Mouse (Mus musculus) embryo, embryonic 10 days (tissue): ENCODE measurements at regions not wholly inside any gene's neighbourhood (a gene's known extent, or its start where the extent isn't known, plus 50 kb on each side); places are given as distances from the start of the nearest gene placed in this dataset.

ENCODE experiments used
- DNase-seq: peaks from one replicate; pipeline ENCODE4 v3.0.0-alpha.2; 2015; ENCODE audit warnings: low spot score

DNA sequence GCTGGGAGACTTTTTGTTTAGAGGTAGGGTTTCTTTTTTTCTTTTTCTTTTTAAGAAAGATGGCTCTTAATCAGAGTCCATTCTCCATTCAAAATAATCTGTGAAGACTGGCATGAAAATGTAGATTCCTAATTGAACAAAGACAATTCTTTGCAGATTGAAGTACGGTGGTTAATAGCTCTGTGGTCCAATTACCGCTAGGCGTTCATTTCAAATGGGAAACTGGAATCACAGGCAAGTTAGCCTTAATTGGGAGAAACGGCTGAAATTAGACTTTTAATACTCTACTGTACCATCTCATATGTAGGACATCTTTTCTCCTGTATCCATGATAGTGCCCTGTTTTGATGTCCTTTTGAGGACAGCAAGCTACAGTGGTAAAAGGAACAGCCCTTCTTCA is 61.2 kb downstream of the Ascl1 start:
- no peak for DNase-seq

DNA sequence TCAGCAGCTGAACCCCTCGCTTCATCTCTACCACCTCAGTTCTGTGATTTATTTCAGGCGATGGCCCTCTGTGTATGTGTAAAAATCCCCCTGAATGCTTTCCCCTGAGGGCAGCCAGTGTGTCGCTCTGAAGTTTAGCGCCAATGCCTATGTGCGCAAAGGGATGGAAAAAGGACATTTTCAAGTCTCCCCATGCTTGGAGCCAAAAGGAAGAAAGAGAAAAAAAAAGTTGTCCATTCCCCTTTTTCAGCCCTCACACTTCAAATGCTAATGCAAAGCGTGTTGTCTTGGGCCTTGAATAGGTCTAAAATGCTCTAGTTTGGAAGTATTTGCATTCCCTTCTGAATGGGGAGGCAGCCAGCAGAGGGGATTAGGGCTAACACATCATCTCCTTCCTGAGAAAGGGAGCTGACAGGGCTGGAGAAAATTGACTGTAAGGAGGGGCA is 73.5 kb downstream of the Ascl1 start:
- DNase-seq, result peak; percentile 52

- peak; percentile 65 for DNase-seq
These were observed 74.1 kb downstream of the Ascl1 start for GRCm38 (mm10) chr10:87419245-87419939.

DNA sequence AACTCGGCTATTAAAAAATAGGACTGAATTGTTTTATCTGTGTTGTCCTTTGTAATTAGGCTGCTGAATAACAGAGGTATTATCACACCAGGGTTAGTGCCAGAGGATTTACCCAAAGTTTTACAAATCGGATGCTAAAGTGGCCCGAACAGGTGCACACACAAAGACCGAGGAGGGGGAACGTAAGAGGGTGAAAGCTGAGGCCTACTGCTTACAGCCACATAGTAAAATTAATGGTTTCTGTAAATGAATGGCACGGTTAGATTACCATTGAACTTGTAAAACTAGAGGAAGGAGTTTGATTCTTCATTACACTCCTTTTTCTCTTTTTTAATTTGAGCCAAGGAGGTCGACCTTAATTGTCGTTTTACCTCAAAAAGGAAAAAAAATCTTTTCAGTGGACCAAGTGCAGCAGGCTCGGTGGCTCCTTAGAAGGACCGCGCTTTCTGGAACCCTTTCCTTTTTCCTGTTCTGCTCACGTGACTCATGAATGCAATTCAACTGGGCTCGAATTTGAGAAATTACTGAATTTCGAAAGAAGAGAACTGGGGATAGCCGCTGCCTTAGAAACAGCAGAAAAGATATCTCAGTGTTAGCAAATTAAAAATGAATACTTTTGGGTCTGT is 99.1 kb downstream of the Ascl1 start:
- no peak for DNase-seq

DNA sequence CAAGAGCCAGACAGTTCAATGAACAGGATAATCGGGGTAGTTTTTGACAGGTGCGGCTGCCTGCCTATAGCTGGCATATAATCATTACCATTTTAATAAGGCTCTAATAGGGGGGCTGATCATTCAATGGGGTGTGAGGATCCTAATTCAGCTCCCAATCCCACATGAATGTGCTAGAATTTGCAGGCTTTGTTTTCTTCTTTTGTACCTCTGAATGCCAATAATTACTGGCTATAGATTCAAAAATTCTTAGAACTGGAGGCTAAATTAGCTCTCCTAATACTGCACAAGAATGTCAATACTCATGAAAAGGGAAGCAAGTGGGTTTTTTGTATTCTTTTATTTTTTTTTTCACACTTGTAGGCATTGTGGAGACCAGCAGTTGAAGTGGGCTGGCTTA is 104.3 kb downstream of the Ascl1 start:
- DNase-seq, result no peak

DNA sequence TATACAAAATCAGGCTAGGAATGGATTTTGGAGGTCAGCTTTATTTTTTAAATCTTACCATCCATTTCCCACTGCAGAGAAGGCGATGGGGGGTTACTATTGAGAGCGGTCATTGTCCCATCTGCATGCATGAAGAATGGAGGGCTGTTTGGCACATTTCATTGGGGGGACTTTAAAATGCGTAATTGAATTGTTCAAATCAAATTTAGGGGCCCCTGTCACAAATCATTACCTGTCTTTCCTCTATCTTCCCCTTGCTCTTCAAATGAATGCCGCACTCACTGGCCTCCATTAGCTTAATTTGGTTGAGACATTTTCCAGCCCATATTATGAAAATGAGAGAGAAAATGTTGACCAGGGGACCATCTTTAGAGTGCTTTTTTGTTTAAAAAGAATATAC is 108.2 kb downstream of the Ascl1 start:
- DNase-seq, result no peak

- peak; percentile 4 for DNase-seq
These were observed 108.8 kb downstream of the Ascl1 start for GRCm38 (mm10) chr10:87384606-87385206.

DNA sequence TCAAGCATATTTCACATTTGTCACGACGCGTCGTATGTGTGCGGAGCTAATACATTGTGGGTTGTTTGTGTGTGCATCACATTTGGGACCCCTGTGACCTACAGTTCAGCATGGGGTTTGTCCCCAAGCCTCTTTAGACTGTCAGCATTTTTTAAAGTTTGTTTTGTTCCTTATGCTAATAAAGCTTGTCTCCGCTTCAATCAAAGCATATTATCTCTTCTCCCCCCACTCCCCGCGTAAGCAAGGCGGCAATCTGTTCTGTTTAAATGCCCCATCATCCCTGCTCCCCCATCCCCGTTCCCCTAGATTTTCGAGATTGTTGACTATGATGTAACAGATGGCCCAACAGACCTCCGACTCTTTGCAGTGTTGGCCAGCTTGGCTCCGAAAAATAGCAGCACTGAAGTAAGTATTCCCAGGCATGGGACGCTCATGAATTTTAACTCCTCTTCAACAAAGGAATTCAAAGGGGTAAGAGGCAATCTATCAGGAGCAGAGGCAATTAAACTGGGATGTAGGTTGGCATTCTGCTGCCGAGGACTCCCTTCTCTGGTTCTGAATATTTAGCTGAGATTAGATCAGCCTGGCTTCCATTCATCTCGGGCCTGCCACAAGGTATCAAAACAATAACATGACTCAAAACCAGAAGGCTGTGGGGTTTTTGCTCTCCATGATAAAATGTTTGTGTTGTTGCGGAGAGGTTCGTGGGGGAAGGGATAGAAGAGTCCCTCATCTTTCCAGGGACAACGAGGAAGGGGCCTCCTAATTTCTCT is 141.9 kb downstream of the Ascl1 start:
- peak; percentile 42 for DNase-seq

GRCm38 (mm10) chr10:87351079-87351399 is 142.4 kb downstream of the Ascl1 start:
- peak; percentile 17 for DNase-seq

DNA sequence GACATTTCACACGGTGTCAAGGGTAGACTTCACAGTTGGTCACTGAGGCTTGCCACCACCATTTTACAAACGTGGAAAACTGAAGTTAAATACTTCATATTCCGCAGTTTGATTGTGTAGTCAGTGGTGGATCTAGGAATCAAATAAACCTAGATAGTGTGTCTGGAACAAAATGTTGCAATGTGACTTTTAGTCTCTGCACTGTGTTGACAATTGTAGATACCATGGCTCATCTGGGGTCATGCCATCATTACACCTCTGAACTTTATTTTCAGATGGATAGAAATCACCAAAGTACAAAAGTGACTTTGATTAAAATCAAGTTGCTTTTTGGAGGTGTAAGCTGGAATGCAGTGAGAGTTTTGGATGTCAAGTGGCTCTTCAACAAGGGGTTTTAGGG is 158.3 kb downstream of the Ascl1 start:
- DNase-seq, result no peak

DNA sequence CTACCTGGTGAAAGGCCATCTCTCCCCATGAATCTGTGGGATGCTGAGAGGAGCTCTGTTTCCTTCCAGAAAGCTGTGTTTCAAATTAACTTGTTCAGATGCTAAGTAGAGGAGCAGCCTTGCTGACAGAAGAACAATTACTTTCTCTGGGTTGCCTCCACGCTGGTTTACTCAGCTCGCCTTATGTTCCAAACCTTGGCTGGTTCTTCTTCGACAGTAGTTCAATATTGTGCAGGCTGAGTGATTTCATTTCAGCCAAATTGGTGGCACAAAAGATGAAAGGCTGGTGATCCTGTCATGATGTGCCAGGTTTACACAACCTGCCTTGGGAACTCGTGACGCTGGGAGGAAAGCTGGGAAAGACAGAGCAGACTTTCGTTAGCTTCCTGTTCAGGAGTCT is 160.1 kb downstream of the Ascl1 start:
- DNase-seq, result no peak

DNA sequence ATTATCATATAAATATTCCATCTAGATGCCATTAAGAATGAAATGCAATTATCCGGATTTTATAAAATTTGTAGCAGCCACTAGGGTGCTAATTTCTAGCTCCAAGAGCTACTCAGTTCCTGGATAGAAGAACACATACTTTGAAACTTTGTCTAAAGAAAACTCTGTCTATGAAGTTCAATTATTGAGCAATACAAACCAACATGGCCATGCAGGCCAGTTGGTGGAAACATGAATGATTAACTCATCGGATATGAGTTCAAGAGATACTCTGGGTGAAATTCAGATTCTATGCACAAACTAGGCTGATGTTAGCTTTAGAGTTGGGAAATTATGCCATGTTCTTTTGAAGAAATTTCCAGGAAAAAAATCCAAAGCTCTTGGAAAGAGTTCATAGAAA is 164.0 kb downstream of the Ascl1 start:
- DNase-seq, result no peak

- DNase-seq, result no peak
These were observed 167.7 kb downstream of the Ascl1 start for GRCm38 (mm10) chr10:87325769-87326168.

DNA sequence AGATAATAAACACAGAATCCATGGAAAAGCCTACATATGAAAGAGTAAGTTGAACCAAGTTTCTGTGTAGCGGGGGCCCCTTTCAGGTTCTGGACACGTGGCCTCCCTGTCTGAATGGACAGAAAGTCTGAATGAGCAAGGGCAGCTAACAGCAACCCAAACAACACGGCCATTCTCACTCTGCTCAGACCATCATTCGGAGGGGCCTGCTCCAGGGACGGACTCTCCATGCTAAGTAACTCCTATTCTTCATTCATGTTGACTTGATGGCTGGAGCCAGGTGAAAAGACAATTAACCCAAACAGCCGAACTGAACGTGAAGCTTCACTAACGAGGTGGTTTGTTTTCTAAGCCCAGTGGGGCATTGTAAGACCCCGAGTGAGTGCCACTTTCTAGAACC is 168.3 kb downstream of the Ascl1 start:
- DNase-seq, result no peak

GRCm38 (mm10) chr10:87309601-87310062 is 183.8 kb downstream of the Ascl1 start:
- no peak for DNase-seq

DNA sequence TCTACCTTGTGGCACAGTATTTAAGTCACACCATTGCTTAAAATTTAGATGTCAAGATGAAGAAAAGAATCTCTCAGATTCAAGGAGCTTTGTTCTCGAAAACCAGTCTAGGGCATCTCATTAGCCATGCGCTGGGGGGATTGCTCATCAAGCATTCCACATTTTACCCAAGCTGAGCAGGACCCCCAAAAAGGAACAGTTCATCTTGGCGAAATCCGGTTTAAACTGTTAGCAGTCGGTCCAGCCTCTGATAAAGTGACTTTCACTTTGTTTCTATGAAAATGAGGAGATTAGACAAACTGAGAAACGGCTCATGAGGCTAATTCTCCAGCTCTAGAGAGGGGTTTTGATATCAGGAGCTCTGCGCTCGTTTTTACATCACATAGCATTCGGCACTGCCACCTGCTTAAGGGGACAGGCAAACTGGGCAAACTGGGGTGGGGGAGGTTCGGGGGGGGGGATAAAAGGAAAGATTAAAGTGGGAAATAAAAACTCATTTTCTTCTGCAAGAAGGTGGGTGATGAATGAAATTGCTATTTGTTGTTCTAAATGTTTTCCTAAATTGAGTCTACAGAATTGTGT is 184.6 kb downstream of the Ascl1 start:
- DNase-seq, result no peak

DNA sequence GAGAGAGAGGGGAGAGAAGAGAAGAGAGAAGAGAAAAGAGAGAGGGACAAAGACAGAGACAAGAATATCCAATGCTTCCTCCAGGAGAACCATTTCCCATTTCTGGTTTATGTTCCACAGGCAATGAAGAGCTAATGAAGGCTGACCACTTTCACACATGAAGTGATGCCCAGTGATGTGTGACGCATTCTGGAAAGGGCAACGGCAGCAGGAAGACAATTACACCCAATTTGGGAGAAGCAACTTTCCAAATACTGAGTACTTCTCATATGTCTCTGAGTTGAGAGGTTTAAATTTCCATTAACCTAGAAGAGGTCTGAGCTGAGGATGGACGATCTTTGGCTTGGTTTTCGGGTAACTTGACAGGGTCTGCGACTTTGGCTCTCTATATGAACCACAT is 196.3 kb downstream of the Ascl1 start:
- no peak for DNase-seq

- peak; percentile 34 for DNase-seq
These were observed 200.1 kb downstream of the Ascl1 start for GRCm38 (mm10) chr10:87293317-87293716.

- no peak for DNase-seq
These were observed 206.6 kb downstream of the Ascl1 start for GRCm38 (mm10) chr10:87286831-87287230.

DNA sequence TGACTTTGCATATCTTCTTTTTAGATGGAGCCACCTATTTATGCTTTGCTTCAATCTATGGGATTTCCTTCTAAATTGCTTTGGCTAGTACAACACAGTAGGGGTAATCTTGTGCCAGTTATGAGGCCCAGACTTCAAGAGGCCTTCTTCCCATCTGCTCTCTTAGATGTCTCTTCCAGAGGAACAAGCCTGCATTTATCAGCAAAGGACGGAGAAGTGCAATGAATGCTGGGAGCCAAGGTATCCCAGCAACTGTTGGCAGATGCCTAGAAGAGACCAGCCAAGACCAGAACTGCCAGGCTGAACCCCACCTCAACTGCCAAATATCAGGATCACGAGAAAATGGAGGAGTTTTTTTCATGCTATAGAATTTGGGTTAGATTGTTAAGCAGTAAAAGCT is 209.2 kb downstream of the Ascl1 start:
- no peak for DNase-seq
